ENCODE assay signal across 38 mouse cellular contexts in the genomic region with DNA sequence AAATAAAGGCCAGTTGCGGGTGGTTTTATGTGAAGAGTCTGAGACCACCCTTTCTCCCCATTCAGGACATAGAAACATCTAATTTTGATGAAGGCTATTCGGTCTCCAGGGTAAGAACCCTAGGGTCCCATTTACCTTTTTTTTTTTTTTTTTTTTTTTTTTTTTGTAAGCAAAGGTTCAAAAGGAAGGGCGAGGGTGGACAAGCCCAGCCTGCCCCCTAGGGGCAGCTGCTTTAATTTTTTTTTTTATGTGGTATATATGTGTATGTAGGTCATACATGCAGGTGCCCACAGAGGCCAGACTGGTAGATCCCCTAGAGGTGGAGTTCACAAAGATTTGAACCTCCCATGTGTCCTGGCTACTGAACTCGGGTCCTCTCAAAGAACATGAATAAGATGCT. TPM values are rescaled to one million over a fixed set of nuclear protein-coding genes. Genes with fewer than 3 reads are reported as not detected.
DNase-seq lines count a peak whose midpoint lies in the region; TF ChIP-seq lines count a peak whose summit lies in the region.
"Had no signal": no experiment of that assay in that cellular context is flagged by ENCODE, and none has a peak within 500 bp of the region (broad histone marks: within the 10 kb centered on the region; RNA-seq: fewer than 3 reads in every experiment).

No protein-coding gene starts in this region.

- H3K27ac ChIP-seq in layer of hippocampus, adult 2 months, result no peak overlapping the region
- H3K27ac ChIP-seq in bone marrow macrophage, adult 2 months (ENCODE audit: insufficient read depth, low read depth, low read length), result no peak overlapping the region
- no peak overlapping the region for H3K27ac ChIP-seq in midbrain, embryonic 10.5 days (replicated peaks)
- H3K27ac ChIP-seq: forebrain, embryonic 13.5 days; gastrocnemius, adult 2 months; hindbrain, embryonic 15.5 days; left cerebral cortex, adult 2 months; limb, embryonic 12.5 days; liver, embryonic 12.5 days; midbrain, embryonic 12.5 days; neural tube, embryonic 12.5 days; stomach, embryonic 15.5 days had no signal

- no peak for DNase-seq in layer of hippocampus, adult 2 months (ENCODE audit: low spot score in 2 of 2)
- no peak for DNase-seq in layer of hippocampus, postnatal 25 days (ENCODE audit: extremely low spot score in 1 of 2, low spot score in 1 of 2)
- DNase-seq in midbrain, embryonic 10.5 days (ENCODE audit: low spot score), result no peak
- no peak for DNase-seq in thymus, postnatal 36 days
- no peak for DNase-seq in frontal cortex, postnatal 25 days (ENCODE audit: low spot score in 2 of 2)
- DNase-seq: adrenal gland, adult 8-10 months; cerebellum, adult 8-10 months; cerebellum, postnatal 25 days; gastrocnemius, adult 2 months; gastrocnemius, postnatal 36 days; heart, adult 18-20 months; kidney, adult 9 months; kidney, postnatal 14 days; liver, postnatal 0 days; lung, postnatal 36 days; thymus, postnatal 4 days had no signal

- no peaks in the 10 kb centered on the region for H3K9me3 ChIP-seq in E14TG2a.4 (ENCODE audit: low read length)
- H3K9me3 ChIP-seq in midbrain, embryonic 10.5 days (replicated peaks), result no peaks in the 10 kb centered on the region
- H3K9me3 ChIP-seq: forebrain, embryonic 13.5 days; hindbrain, embryonic 15.5 days; midbrain, embryonic 12.5 days; neural tube, embryonic 12.5 days; stomach, embryonic 15.5 days had no signal

- H3K36me3 ChIP-seq in E14TG2a.4 (ENCODE audit: insufficient read depth, low read length), result no peaks in the 10 kb centered on the region
- no peaks in the 10 kb centered on the region for H3K36me3 ChIP-seq in midbrain, embryonic 10.5 days
- H3K36me3 ChIP-seq: heart, embryonic 12.5 days; hindbrain, embryonic 15.5 days; limb, embryonic 12.5 days; liver, embryonic 12.5 days; midbrain, embryonic 12.5 days; neural tube, embryonic 12.5 days; stomach, embryonic 15.5 days had no signal

- no peak overlapping the region for H3K4me3 ChIP-seq in layer of hippocampus, adult 2 months
- no peak overlapping the region for H3K4me3 ChIP-seq in E14TG2a.4 (replicated peaks; ENCODE audit: low read length)
- no peak overlapping the region for H3K4me3 ChIP-seq in bone marrow macrophage, adult 2 months (ENCODE audit: insufficient read depth, low read length)
- H3K4me3 ChIP-seq in midbrain, embryonic 10.5 days, result no peak overlapping the region
- H3K4me3 ChIP-seq: forebrain, embryonic 13.5 days; gastrocnemius, adult 2 months; heart, embryonic 12.5 days; hindbrain, embryonic 15.5 days; left cerebral cortex, adult 2 months; limb, embryonic 12.5 days; liver, embryonic 12.5 days; midbrain, embryonic 12.5 days; myocyte; neural tube, embryonic 12.5 days; stomach, embryonic 15.5 days had no signal

- H3K27me3 ChIP-seq in E14TG2a.4 (ENCODE audit: insufficient read depth, low read length), result peaks cover 69% of the 10 kb centered on the region
- H3K27me3 ChIP-seq in midbrain, embryonic 10.5 days (ENCODE audit: low read depth, poor library complexity, severe bottlenecking), result 0 out of 2 replicates have a peak, but pooled peaks cover 6% of the 10 kb centered on the region
- H3K27me3 ChIP-seq: hindbrain, embryonic 15.5 days; neural tube, embryonic 12.5 days had no signal

- no peak for TF ChIP-seq POLR2A in bone marrow macrophage, adult 2 months (IDR thresholded peaks at IDR 0.05; ENCODE audit: borderline replicate concordance, low read depth, low read length)

- peak; percentile 48 for TF ChIP-seq CTCF in layer of hippocampus, adult 2 months (conservative IDR thresholded peaks at IDR 0.05)
- peak; percentile 16; the same call in 1 of the 2 replicates for TF ChIP-seq CTCF in E14TG2a.4 (conservative IDR thresholded peaks at IDR 0.05; ENCODE audit: low read length)
- 0 out of 2 replicates have a peak, but pooled peaks have one; percentile 19 for TF ChIP-seq CTCF in bone marrow macrophage, adult 2 months (IDR thresholded peaks at IDR 0.05; ENCODE audit: low read depth, low read length)

- H3K4me1 ChIP-seq in E14TG2a.4 (replicated peaks; ENCODE audit: low read depth, low read length), result peaks cover 55% of the 10 kb centered on the region
- peaks cover 5% of the 10 kb centered on the region for H3K4me1 ChIP-seq in bone marrow macrophage, adult 2 months (ENCODE audit: control insufficient read depth, insufficient read depth, low read length)
- H3K4me1 ChIP-seq in midbrain, embryonic 10.5 days, result peaks cover 13% of the 10 kb centered on the region
- H3K4me1 ChIP-seq: forebrain, embryonic 13.5 days; hindbrain, embryonic 15.5 days; limb, embryonic 12.5 days; neural tube, embryonic 12.5 days; stomach, embryonic 15.5 days had no signal

- 90% methylated on average over 4 of the region's 4 CpGs for WGBS in midbrain, embryonic 10.5 days

RNA-seq across cellular contexts. Expression of a gene that starts 2.9 kb away (rescaled TPM):
- total RNA-seq in layer of hippocampus, adult 2 months (2021), result under 1 TPM; 0.56 to 1.00 TPM
- 1 to 10 TPM in 1 of 2 experiments, under 1 TPM in 1; 0.66 to 1.3 TPM for total RNA-seq in layer of hippocampus, postnatal 25 days (2021)
- 1.7 and 3.6 TPM in 2 replicates for polyA plus RNA-seq in bone marrow macrophage, adult 2 months (2012; ENCODE audit: insufficient read depth, insufficient read length, missing spikeins)
- polyA plus RNA-seq in midbrain, embryonic 10.5 days (2016; fragmentation: Nextera tagmentation; extraction: Ambion mirVana), result not detected in 2 replicates
- total RNA-seq: hematopoietic stem cell, adult 5-6 weeks had no signal
- polyA plus RNA-seq: C2C12; embryonic facial prominence, embryonic 11.5 days; forebrain, embryonic 13.5 days; limb, embryonic 12.5 days; liver, embryonic 12.5 days; myocyte had no signal

RNA-seq across cellular contexts. Expression of a gene that starts 15.1 kb away (rescaled TPM):
- total RNA-seq in layer of hippocampus, adult 2 months (2021), result 1 to 10 TPM; 4.9 to 6.1 TPM
- total RNA-seq in layer of hippocampus, postnatal 25 days (2021), result 1 to 10 TPM; 7.5 to 7.7 TPM
- polyA plus RNA-seq in bone marrow macrophage, adult 2 months (2012; ENCODE audit: insufficient read depth, insufficient read length, missing spikeins), result 6.9 and 8.3 TPM in 2 replicates
- 0.51 and 0.65 TPM in 2 replicates for polyA plus RNA-seq in midbrain, embryonic 10.5 days (2016; fragmentation: Nextera tagmentation; extraction: Ambion mirVana)

RNA-seq across cellular contexts. Expression of a gene that starts 21.3 kb away (rescaled TPM):
- not detected for total RNA-seq in layer of hippocampus, adult 2 months (2021)
- not detected for total RNA-seq in layer of hippocampus, postnatal 25 days (2021)
- polyA plus RNA-seq in bone marrow macrophage, adult 2 months (2012; ENCODE audit: insufficient read depth, insufficient read length, missing spikeins), result not detected in 2 replicates
- not detected in 2 replicates for polyA plus RNA-seq in midbrain, embryonic 10.5 days (2016; fragmentation: Nextera tagmentation; extraction: Ambion mirVana)
- total RNA-seq: adrenal gland, adult 8-10 months; gastrocnemius, postnatal 36 days; heart, adult 18-20 months; hematopoietic stem cell, adult 5-6 weeks; layer of hippocampus, postnatal 10 days; left cerebral cortex, adult 2 months; left cerebral cortex, postnatal 25 days; megakaryocyte, adult 5-6 weeks had no signal
- polyA plus RNA-seq: C2C12; embryonic facial prominence, embryonic 11.5 days; forebrain, embryonic 13.5 days; heart, embryonic 12.5 days; limb, embryonic 12.5 days; liver, embryonic 12.5 days; liver, postnatal 0 days; midbrain, embryonic 12.5 days; myocyte; neural tube, embryonic 12.5 days had no signal

RNA-seq across cellular contexts. Expression of a gene that starts 22.9 kb away (rescaled TPM):
- total RNA-seq in layer of hippocampus, adult 2 months (2021), result not detected
- not detected for total RNA-seq in layer of hippocampus, postnatal 25 days (2021)
- polyA plus RNA-seq in bone marrow macrophage, adult 2 months (2012; ENCODE audit: insufficient read depth, insufficient read length, missing spikeins), result not detected in 2 replicates
- polyA plus RNA-seq in midbrain, embryonic 10.5 days (2016; fragmentation: Nextera tagmentation; extraction: Ambion mirVana), result 0.33 and 0.40 TPM in 2 replicates
- total RNA-seq: adrenal gland, adult 8-10 months; adrenal gland, postnatal 4 days; gastrocnemius, adult 2 months; gastrocnemius, postnatal 36 days; heart, adult 18-20 months; hematopoietic stem cell, adult 5-6 weeks; layer of hippocampus, postnatal 10 days; left cerebral cortex, adult 2 months; left cerebral cortex, postnatal 25 days; megakaryocyte, adult 5-6 weeks; midbrain, postnatal 0 days had no signal
- polyA plus RNA-seq: C2C12; heart, embryonic 12.5 days; heart, postnatal 0 days; intestine, embryonic 14.5 days; liver, embryonic 12.5 days had no signal

RNA-seq across cellular contexts. Expression of a gene that starts 37.1 kb away (rescaled TPM):
- 100 to 1,000 TPM; 108 to 112 TPM for total RNA-seq in layer of hippocampus, adult 2 months (2021)
- 100 to 1,000 TPM; 116 to 132 TPM for total RNA-seq in layer of hippocampus, postnatal 25 days (2021)
- 74.6 and 80.3 TPM in 2 replicates for polyA plus RNA-seq in bone marrow macrophage, adult 2 months (2012; ENCODE audit: insufficient read depth, insufficient read length, missing spikeins)
- 155 and 164 TPM in 2 replicates for polyA plus RNA-seq in midbrain, embryonic 10.5 days (2016; fragmentation: Nextera tagmentation; extraction: Ambion mirVana)
